In genomic region chr9:85136715-85137582, GRCm38 (mm10) we compare ENCODE assay signal across 26 mouse cellular contexts.
DNase-seq lines count a peak whose midpoint lies in the region; ATAC-seq and TF ChIP-seq lines count a peak whose summit lies in the region.
"Had no signal": no experiment of that assay in that cellular context is flagged by ENCODE, and none has a peak within 500 bp of the region (broad histone marks: within the 10 kb centered on the region; RNA-seq: fewer than 3 reads in every experiment).

No protein-coding gene starts in this region.

- ATAC-seq in lung, embryonic 14.5 days (ENCODE audit: insufficient read depth): peak; percentile 62
- peak; percentile 63 for ATAC-seq in megakaryocyte-erythroid progenitor cell, adult 5-6 weeks (replicated peaks; ENCODE audit: low FRiP score, low TSS enrichment, poor library complexity, severe bottlenecking)
- ATAC-seq in stomach, embryonic 16.5 days (ENCODE audit: insufficient read depth, low FRiP score): peak; percentile 53; the same call in 1 of the 2 replicates
- ATAC-seq: activated CD4-positive, CD25-positive, alpha-beta regulatory T cell, adult 4 months; forebrain, embryonic 15.5 days; hindbrain, postnatal 0 days had no signal

- H3K36me3 ChIP-seq in lung, embryonic 14.5 days (ENCODE audit: insufficient read depth): no peaks in the 10 kb centered on the region
- no peaks in the 10 kb centered on the region for H3K36me3 ChIP-seq in stomach, embryonic 16.5 days (ENCODE audit: control insufficient read depth, insufficient read depth, low read length)
- H3K36me3 ChIP-seq: embryonic facial prominence, embryonic 15.5 days; forebrain, embryonic 12.5 days; forebrain, embryonic 15.5 days; heart, embryonic 12.5 days; heart, embryonic 15.5 days had no signal

- H3K9me3 ChIP-seq in lung, embryonic 14.5 days (ENCODE audit: low read depth, low read length): no peaks in the 10 kb centered on the region
- H3K9me3 ChIP-seq in stomach, embryonic 16.5 days (replicated peaks; ENCODE audit: control insufficient read depth, low read length): no peaks in the 10 kb centered on the region
- H3K9me3 ChIP-seq: embryonic facial prominence, embryonic 15.5 days; forebrain, embryonic 12.5 days; forebrain, embryonic 15.5 days; heart, embryonic 12.5 days; heart, embryonic 15.5 days had no signal

- 29% methylated on average over 6 of the region's 6 CpGs for WGBS in lung, embryonic 14.5 days
- WGBS in stomach, embryonic 16.5 days: 48% methylated on average over 6 of the region's 6 CpGs

- H3K4me2 ChIP-seq in lung, embryonic 14.5 days: no peak overlapping the region
- no peak overlapping the region for H3K4me2 ChIP-seq in stomach, embryonic 16.5 days (ENCODE audit: low read depth, low read length)
- H3K4me2 ChIP-seq: embryonic facial prominence, embryonic 15.5 days; forebrain, embryonic 12.5 days; forebrain, embryonic 15.5 days; heart, embryonic 12.5 days; heart, embryonic 15.5 days; hindbrain, embryonic 14.5 days had no signal

- no peaks in the 10 kb centered on the region for H3K27me3 ChIP-seq in lung, embryonic 14.5 days (ENCODE audit: insufficient read depth, low read length)
- H3K27me3 ChIP-seq in stomach, embryonic 16.5 days (ENCODE audit: control insufficient read depth, insufficient read depth, low read length): no peaks in the 10 kb centered on the region
- H3K27me3 ChIP-seq: embryonic facial prominence, embryonic 15.5 days; forebrain, embryonic 12.5 days; forebrain, embryonic 15.5 days; heart, embryonic 12.5 days; heart, embryonic 15.5 days had no signal

- TF ChIP-seq CTCF in lung, embryonic 14.5 days (IDR thresholded peaks at IDR 0.05; ENCODE audit: low read depth): no peak

- DNase-seq in lung, embryonic 14.5 days: peak; percentile 49
- no peak for DNase-seq in lung, postnatal 10 days
- DNase-seq in thymus, adult 18-20 months: no peak
- DNase-seq in left cerebral cortex, adult 11 months (ENCODE audit: low spot score): no peak
- DNase-seq: adrenal gland, adult 8-10 months; adrenal gland, postnatal 25 days; cerebellum, adult 11-12 months; cerebellum, adult 8-10 months; cerebellum, postnatal 10 days; cerebellum, postnatal 36 days; embryo, embryonic 11 days; gastrocnemius, postnatal 25 days; heart, adult 18-20 months; heart, postnatal 10 days; heart, postnatal 4 days had no signal

- peaks cover 2% of the 10 kb centered on the region; the same call in 1 of the 2 replicates for H3K4me1 ChIP-seq in lung, embryonic 14.5 days (ENCODE audit: insufficient read depth)
- no peaks in the 10 kb centered on the region for H3K4me1 ChIP-seq in stomach, embryonic 16.5 days (ENCODE audit: control insufficient read depth, insufficient read depth, low read length)
- H3K4me1 ChIP-seq: embryonic facial prominence, embryonic 15.5 days; forebrain, embryonic 12.5 days; forebrain, embryonic 15.5 days had no signal

- no peak overlapping the region for H3K9ac ChIP-seq in lung, embryonic 14.5 days
- H3K9ac ChIP-seq in stomach, embryonic 16.5 days (ENCODE audit: low read length): no peak overlapping the region
- H3K9ac ChIP-seq: embryonic facial prominence, embryonic 15.5 days; forebrain, embryonic 12.5 days; forebrain, embryonic 15.5 days; heart, embryonic 12.5 days; heart, embryonic 15.5 days; hindbrain, embryonic 14.5 days had no signal

- no peak overlapping the region for H3K4me3 ChIP-seq in lung, embryonic 14.5 days (ENCODE audit: low read depth, low read length)
- no peak overlapping the region for H3K4me3 ChIP-seq in stomach, embryonic 16.5 days (replicated peaks; ENCODE audit: low read length)
- H3K4me3 ChIP-seq: embryonic facial prominence, embryonic 15.5 days; erythroblast, embryonic 14.5 days; forebrain, embryonic 12.5 days; forebrain, embryonic 15.5 days; heart, embryonic 12.5 days; heart, embryonic 15.5 days had no signal

- no peak overlapping the region; the same call in 1 of the 2 replicates for H3K27ac ChIP-seq in lung, embryonic 14.5 days (ENCODE audit: low read depth)
- no peak overlapping the region for H3K27ac ChIP-seq in stomach, embryonic 16.5 days (ENCODE audit: low read length)
- H3K27ac ChIP-seq: embryonic facial prominence, embryonic 15.5 days; forebrain, embryonic 12.5 days; forebrain, embryonic 15.5 days; heart, embryonic 15.5 days; hindbrain, embryonic 14.5 days; hindbrain, postnatal 0 days had no signal
